Comparison of ENCODE assay signal across 16 mouse cellular contexts in genomic region chr19:27633105-27633504, GRCm38 (mm10).
"Had no signal": no experiment of that assay in that cellular context is flagged by ENCODE, and none has a peak within 500 bp of the region (broad histone marks: within the 10 kb centered on the region; RNA-seq: fewer than 3 reads in every experiment).

No protein-coding gene starts in this region.

- ATAC-seq: midbrain, embryonic 15.5 days had no signal

- H3K4me3 ChIP-seq: kidney, embryonic 15.5 days; limb, embryonic 13.5 days; liver, embryonic 15.5 days; megakaryocyte, embryonic 14.5 days; midbrain, embryonic 15.5 days had no signal

- DNase-seq: kidney, postnatal 25 days; layer of hippocampus, adult 9-11 months; layer of hippocampus, postnatal 36 days; lung, adult 2 months; lung, postnatal 10 days; spleen, adult 18-20 months; thymus, adult 18-20 months; thymus, postnatal 14 days had no signal

- H3K36me3 ChIP-seq: kidney, embryonic 15.5 days; limb, embryonic 13.5 days; liver, embryonic 15.5 days; midbrain, embryonic 15.5 days had no signal

- H3K9me3 ChIP-seq: kidney, embryonic 15.5 days; limb, embryonic 13.5 days; liver, embryonic 15.5 days; midbrain, embryonic 15.5 days had no signal

- H3K4me1 ChIP-seq: kidney, embryonic 15.5 days; limb, embryonic 13.5 days; liver, embryonic 15.5 days; megakaryocyte, embryonic 14.5 days; midbrain, embryonic 15.5 days had no signal

- H3K27ac ChIP-seq: kidney, embryonic 15.5 days; limb, embryonic 13.5 days; liver, embryonic 15.5 days; macrophage; midbrain, embryonic 15.5 days had no signal

- H3K4me2 ChIP-seq: kidney, embryonic 15.5 days; limb, embryonic 13.5 days; liver, embryonic 11.5 days; liver, embryonic 15.5 days; midbrain, embryonic 11.5 days; midbrain, embryonic 15.5 days had no signal

- H3K27me3 ChIP-seq: kidney, embryonic 15.5 days; limb, embryonic 13.5 days; liver, embryonic 15.5 days; megakaryocyte, embryonic 14.5 days; midbrain, embryonic 15.5 days had no signal

- H3K9ac ChIP-seq: kidney, embryonic 15.5 days; limb, embryonic 13.5 days; liver, embryonic 15.5 days; midbrain, embryonic 15.5 days had no signal
